Mouse (Mus musculus) erythroblast, adult 5-6 weeks (primary cell): ENCODE data around the gene Riok1. TPM values are rescaled to one million over a fixed set of nuclear protein-coding genes. Genes with fewer than 3 reads are reported as not detected.

Source experiments
- ATAC-seq: replicated peaks from 2 replicates; pipeline ENCODE4 v1.8.0; 2016; ENCODE audit warnings: moderate number of reproducible peaks, mild to moderate bottlenecking, moderate TSS enrichment, inconsistent platforms; ENCODE audit not compliant: poor library complexity, low FRiP score, severe bottlenecking
- total RNA-seq, 2 experiments: library from RNA; stranded (forward) in 1 of 2; stranded (reverse) in 1 of 2; fragments of 150-400 nt in 1 of 2; fragments of 200-764, 138-1000 nt in 1 of 2; gene quantifications; 2 replicates each; pipeline versions ENCODE4 v1.2.3 to v1.2.4; 2015 to 2017; ENCODE audit warnings: low replicate concordance in 2 of 2

Riok1 gene
- total RNA-seq, 2 experiments from 2014 or later = 29.8 to 38.7 TPM

- no peak for ATAC-seq
Measured at GRCm38 (mm10) chr13:38049888-38050287, 13.1 kb downstream of the Riok1 start.

- no peak for ATAC-seq
Measured at GRCm38 (mm10) chr13:38062678-38063077, 25.9 kb downstream of the Riok1 start.

- ATAC-seq = peak; percentile 67; the same call in 1 of the 2 replicates
Measured at GRCm38 (mm10) chr13:38064854-38065663, 28.3 kb downstream of the Riok1 start.

GRCm38 (mm10) chr13:38070945-38071344 is 34.1 kb downstream of the Riok1 start:
- no peak for ATAC-seq

GRCm38 (mm10) chr13:38073374-38074307 is 36.8 kb downstream of the Riok1 start:
- no peak for ATAC-seq

GRCm38 (mm10) chr13:38074404-38074803 is 37.6 kb downstream of the Riok1 start:
- ATAC-seq = no peak

- ATAC-seq = no peak
Measured at GRCm38 (mm10) chr13:38077113-38077512, 40.3 kb downstream of the Riok1 start.

GRCm38 (mm10) chr13:38078836-38079235 is 42.0 kb downstream of the Riok1 start:
- ATAC-seq = no peak

- ATAC-seq = no peak
Measured at GRCm38 (mm10) chr13:38079366-38079765, 42.6 kb downstream of the Riok1 start.

GRCm38 (mm10) chr13:38080014-38080413 is 43.2 kb downstream of the Riok1 start:
- no peak for ATAC-seq

GRCm38 (mm10) chr13:38080725-38081124 is 43.9 kb downstream of the Riok1 start:
- no peak for ATAC-seq

- no peak for ATAC-seq
Measured at GRCm38 (mm10) chr13:38081161-38081560, 44.4 kb downstream of the Riok1 start.

GRCm38 (mm10) chr13:38086711-38087110 is 49.9 kb downstream of the Riok1 start:
- ATAC-seq = no peak

- ATAC-seq = no peak
Measured at GRCm38 (mm10) chr13:38088008-38088407, 51.2 kb downstream of the Riok1 start.

GRCm38 (mm10) chr13:38089449-38089848 is 52.7 kb downstream of the Riok1 start:
- ATAC-seq = no peak

GRCm38 (mm10) chr13:38089871-38090270 is 53.1 kb downstream of the Riok1 start:
- ATAC-seq = no peak

GRCm38 (mm10) chr13:38096207-38096606 is 59.4 kb downstream of the Riok1 start:
- ATAC-seq = no peak

GRCm38 (mm10) chr13:38103406-38103805 is 66.6 kb downstream of the Riok1 start:
- ATAC-seq = no peak

- ATAC-seq = no peak
Measured at GRCm38 (mm10) chr13:38104501-38104900, 67.7 kb downstream of the Riok1 start.

- no peak for ATAC-seq
Measured at GRCm38 (mm10) chr13:38109081-38109480, 72.3 kb downstream of the Riok1 start.
